Mouse (Mus musculus): ENCODE data around the gene Coq3. TPM values are rescaled to one million over a fixed set of nuclear protein-coding genes. Genes with fewer than 3 reads are reported as not detected.

Coq3 gene
- 16.3 and 17.3 TPM in 2 replicates for polyA plus RNA-seq (2016; fragmentation: Nextera tagmentation; extraction: Ambion mirVana)

DNA sequence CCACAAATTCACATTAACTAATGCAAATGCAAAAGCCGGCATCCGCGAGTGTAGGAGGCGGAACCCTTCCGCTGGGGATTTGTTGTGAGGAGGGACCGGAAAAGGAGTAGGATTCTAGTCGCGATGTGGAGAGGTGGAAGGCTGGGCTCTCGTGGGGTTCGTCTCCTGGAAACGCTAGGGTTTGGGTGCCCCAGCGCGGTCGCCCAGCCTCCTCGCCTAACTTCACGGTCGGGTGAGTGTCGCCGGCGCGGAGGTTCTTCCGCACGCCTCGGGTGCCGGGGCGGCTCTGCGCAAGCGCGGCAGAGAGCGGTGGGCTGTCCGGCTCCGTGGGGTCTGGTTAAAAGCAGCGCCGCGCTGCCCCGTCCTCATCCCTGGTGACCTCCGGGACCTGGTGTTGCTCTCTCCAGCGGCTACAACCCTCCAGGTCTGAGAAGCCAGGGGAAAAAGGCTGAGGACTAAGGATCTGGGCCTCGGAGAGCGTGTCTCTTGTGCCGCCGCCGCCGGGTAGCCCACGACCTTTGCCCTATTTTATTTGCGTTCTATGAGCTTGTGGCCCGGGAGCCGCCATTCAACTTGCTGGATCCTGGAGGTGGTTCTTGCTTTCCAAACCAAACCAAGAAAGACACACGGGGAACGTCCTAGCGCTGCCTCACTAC is at the start of gene Coq3:
Coq3 (plus strand) TSS at position 109 of the 656 bp plus-strand sequence.
- Histone ChIP-seq H3K9me3 (replicated peaks) (no peaks in the 10 kb centered on the region), H3K36me3 (peaks cover 14% of the 10 kb centered on the region), H3K27ac (ENCODE audit: poor library complexity, severe bottlenecking) (peak within 1 kb of the TSS; percentile 89), H3K4me3 (peak within 1 kb of the TSS; percentile 70), H3K4me2 (peak within 1 kb of the TSS; percentile 73), H3K27me3 (replicated peaks) (no peaks in the 10 kb centered on the region), H3K4me1 (replicated peaks) (no peaks in the 10 kb centered on the region), H3K9ac (peak within 1 kb of the TSS; percentile 79)
- under 1% methylated on average over 51 of the region's 51 CpGs for WGBS
- ATAC-seq (ENCODE audit: insufficient number of reproducible peaks, low FRiP score), result peak; percentile 87

DNA sequence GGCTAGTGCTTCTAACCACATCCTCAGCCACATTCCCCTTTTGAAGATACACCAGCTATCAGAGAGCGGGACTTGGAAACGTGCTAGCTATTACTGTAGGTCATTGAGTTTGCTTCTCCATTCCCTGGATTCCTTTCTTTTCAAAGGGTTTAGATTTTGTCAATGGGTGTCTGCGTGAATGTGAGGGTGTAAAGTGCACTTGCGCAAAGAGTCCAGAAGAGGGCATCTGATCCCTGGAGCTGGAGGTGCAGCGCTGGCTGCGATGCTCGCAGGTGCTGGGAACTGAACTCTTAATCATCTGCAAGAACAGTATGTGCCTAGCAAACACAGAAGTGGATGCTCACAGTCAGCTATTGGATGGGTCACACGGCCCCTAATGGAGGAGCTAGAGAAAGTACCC is 46.6 kb upstream of the Coq3 start:
- H3K4me3 ChIP-seq, result no peak overlapping the region
- H3K9me3 ChIP-seq (replicated peaks), result no peaks in the 10 kb centered on the region
- WGBS, result 93% methylated on average over 8 of the region's 8 CpGs
- no peaks in the 10 kb centered on the region for H3K4me1 ChIP-seq (replicated peaks)
- H3K4me2 ChIP-seq, result no peak overlapping the region
- H3K27ac ChIP-seq (ENCODE audit: poor library complexity, severe bottlenecking), result no peak overlapping the region
- no peak for ATAC-seq (ENCODE audit: insufficient number of reproducible peaks, low FRiP score)
- peaks cover 30% of the 10 kb centered on the region for H3K36me3 ChIP-seq
- H3K27me3 ChIP-seq (replicated peaks), result no peaks in the 10 kb centered on the region
- H3K9ac ChIP-seq, result no peak overlapping the region

GRCm38 (mm10) chr4:21847481-21848286 is 31.8 kb upstream of the Coq3 start, which contains the start of gene Pnisr:
Gene Pnisr, plus strand, starts transcription at chr4:21847583.
- 0% methylated on average over 50 of the region's 50 CpGs for WGBS
- H3K9ac ChIP-seq, result peak within 1 kb of the TSS; percentile 96
- peak; percentile 99 for ATAC-seq (ENCODE audit: insufficient number of reproducible peaks, low FRiP score)

GRCm38 (mm10) chr4:21848287-21848630 is 31.2 kb upstream of the Coq3 start:
- Histone ChIP-seq H3K27ac (ENCODE audit: poor library complexity, severe bottlenecking) (peak overlapping the region; percentile 99), H3K4me2 (peak overlapping the region; percentile 58), H3K27me3 (replicated peaks) (no peaks in the 10 kb centered on the region), H3K4me3 (peak overlapping the region; percentile 94), H3K9ac (peak overlapping the region; percentile 96), H3K36me3 (peaks cover 4% of the 10 kb centered on the region; the same call in 1 of the 2 replicates), H3K9me3 (replicated peaks) (no peaks in the 10 kb centered on the region), H3K4me1 (replicated peaks) (peaks cover 10% of the 10 kb centered on the region)
- WGBS, result under 1% methylated on average over 24 of the region's 24 CpGs
- ATAC-seq (ENCODE audit: insufficient number of reproducible peaks, low FRiP score), result peak; percentile 92

More at GRCm38 (mm10) chr4:21847481-21848286, 31.8 kb upstream of the Coq3 start, which contains the start of gene Pnisr:
- peak within 1 kb of the TSS; percentile 68 for H3K4me2 ChIP-seq
- H3K27ac ChIP-seq (ENCODE audit: poor library complexity, severe bottlenecking), result peak within 1 kb of the TSS; percentile 99
- no peaks in the 10 kb centered on the region for H3K27me3 ChIP-seq (replicated peaks)
- no peaks in the 10 kb centered on the region for H3K9me3 ChIP-seq (replicated peaks)
- H3K4me1 ChIP-seq (replicated peaks), result peaks cover 10% of the 10 kb centered on the region
- peak within 1 kb of the TSS; percentile 94 for H3K4me3 ChIP-seq
- H3K36me3 ChIP-seq, result peaks cover 4% of the 10 kb centered on the region; the same call in 1 of the 2 replicates

DNA sequence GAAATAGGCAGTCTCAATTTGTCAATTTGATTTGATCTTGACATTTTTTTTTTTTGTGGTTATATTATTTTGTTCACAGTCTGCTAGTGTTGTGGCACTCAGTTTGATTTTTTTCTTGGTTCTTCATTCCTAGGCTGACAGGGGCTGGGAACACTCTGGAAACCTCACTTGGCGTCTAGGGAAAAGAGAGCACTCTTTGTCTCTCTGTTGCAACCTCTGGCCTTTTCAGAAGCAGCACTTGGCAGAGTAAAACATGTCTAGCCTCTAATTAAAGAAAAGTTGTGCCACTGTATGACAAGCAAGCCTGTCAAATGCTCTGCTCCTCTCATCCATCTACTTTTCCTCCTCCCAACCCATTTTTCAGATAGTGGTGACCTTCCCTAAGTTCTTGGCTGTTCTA is 22.0 kb upstream of the Coq3 start:
- no peak overlapping the region for H3K4me3 ChIP-seq
- no peaks in the 10 kb centered on the region for H3K4me1 ChIP-seq (replicated peaks)
- no peaks in the 10 kb centered on the region for H3K27me3 ChIP-seq (replicated peaks)
- WGBS, result 83% methylated on average over 1 of the region's 1 CpGs
- H3K4me2 ChIP-seq, result no peak overlapping the region
- H3K27ac ChIP-seq (ENCODE audit: poor library complexity, severe bottlenecking), result no peak overlapping the region
- no peaks in the 10 kb centered on the region for H3K9me3 ChIP-seq (replicated peaks)
- peaks cover 59% of the 10 kb centered on the region for H3K36me3 ChIP-seq
- H3K9ac ChIP-seq, result no peak overlapping the region
- ATAC-seq (ENCODE audit: insufficient number of reproducible peaks, low FRiP score), result no peak

DNA sequence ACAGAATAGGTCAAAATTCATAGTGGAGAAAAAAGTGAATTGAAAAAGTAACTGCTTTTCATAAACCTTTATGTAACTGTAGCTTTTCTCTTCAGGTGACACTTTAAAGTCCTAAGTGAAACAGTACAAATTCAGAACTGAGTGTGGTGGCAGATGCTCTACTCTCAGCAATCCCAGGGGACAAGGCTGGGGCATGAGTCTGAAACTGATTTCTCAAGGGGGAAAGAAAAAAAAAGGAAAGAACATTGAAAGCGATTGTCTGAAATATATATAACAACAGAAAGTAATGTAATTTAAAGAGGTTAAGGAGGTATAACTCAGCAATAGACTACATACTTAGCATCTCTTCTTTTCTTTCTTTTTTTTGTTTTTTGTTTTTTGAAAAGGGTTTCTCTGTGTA is 14.2 kb upstream of the Coq3 start:
- no peak overlapping the region for H3K9ac ChIP-seq
- H3K4me3 ChIP-seq, result no peak overlapping the region
- no peak overlapping the region for H3K27ac ChIP-seq (ENCODE audit: poor library complexity, severe bottlenecking)
- no peak overlapping the region for H3K4me2 ChIP-seq
- ATAC-seq (ENCODE audit: insufficient number of reproducible peaks, low FRiP score), result no peak
- no peaks in the 10 kb centered on the region for H3K4me1 ChIP-seq (replicated peaks)
- 89% methylated on average over 1 of the region's 1 CpGs for WGBS
- no peaks in the 10 kb centered on the region for H3K9me3 ChIP-seq (replicated peaks)
- H3K36me3 ChIP-seq, result peaks cover 58% of the 10 kb centered on the region
- no peaks in the 10 kb centered on the region for H3K27me3 ChIP-seq (replicated peaks)

DNA sequence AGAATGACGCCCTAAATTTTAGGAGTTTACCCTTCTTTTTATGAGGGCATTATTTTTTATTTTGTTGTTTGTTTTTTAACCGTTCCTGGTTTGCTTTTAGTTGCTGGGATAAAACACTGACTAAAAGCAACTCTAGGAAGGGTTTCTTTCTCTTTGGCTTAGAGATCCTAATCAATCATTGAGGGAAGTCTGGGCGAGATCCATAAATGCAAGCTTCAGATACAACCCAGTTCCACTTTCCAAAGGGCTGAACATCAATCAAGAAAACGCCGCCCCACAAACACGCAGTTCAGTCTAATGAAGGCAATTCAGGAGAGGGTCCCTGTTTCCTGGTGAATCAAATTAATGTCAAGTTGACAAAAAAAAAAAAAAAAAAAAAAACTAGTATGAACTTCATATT is 697 bp upstream of the Coq3 start:
- 36% methylated on average over 6 of the region's 6 CpGs for WGBS

DNA sequence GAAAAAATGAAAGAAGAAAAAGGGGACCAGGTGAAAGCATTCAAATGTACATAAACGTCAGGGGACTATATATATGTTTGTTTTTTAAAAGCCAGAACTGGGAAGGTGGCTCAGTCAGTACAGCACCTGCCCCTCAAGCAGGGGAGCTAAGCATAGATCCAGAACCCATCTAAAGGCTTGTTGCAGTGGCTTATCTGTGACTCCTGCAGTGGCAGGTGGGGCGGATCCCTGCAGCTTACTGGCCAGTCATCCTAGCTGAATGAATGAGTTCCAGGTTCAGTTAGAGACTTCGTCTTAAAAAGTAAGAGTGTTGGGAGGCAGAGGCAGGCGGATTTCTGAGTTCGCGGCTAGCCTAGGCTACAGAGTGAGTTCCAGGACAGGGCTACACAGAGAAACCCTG is 3.3 kb downstream of the Coq3 start:
- 86% methylated on average over 6 of the region's 6 CpGs for WGBS
- H3K36me3 ChIP-seq, result no peaks in the 10 kb centered on the region
- no peak for ATAC-seq (ENCODE audit: insufficient number of reproducible peaks, low FRiP score)
- H3K9me3 ChIP-seq (replicated peaks), result no peaks in the 10 kb centered on the region
- H3K4me3 ChIP-seq, result no peak overlapping the region
- H3K27ac ChIP-seq (ENCODE audit: poor library complexity, severe bottlenecking), result no peak overlapping the region
- no peaks in the 10 kb centered on the region for H3K27me3 ChIP-seq (replicated peaks)
- no peaks in the 10 kb centered on the region for H3K4me1 ChIP-seq (replicated peaks)
- H3K9ac ChIP-seq, result no peak overlapping the region
- H3K4me2 ChIP-seq, result no peak overlapping the region

More for the DNA sequence above, 697 bp upstream of the Coq3 start:
- Histone ChIP-seq H3K27ac (ENCODE audit: poor library complexity, severe bottlenecking) (no peak overlapping the region), H3K4me3 (no peak overlapping the region; the same call in 1 of the 2 replicates), H3K4me2 (peak overlapping the region; percentile 73), H3K4me1 (replicated peaks) (no peaks in the 10 kb centered on the region), H3K9ac (no peak overlapping the region; the same call in 1 of the 2 replicates), H3K36me3 (peaks cover 20% of the 10 kb centered on the region), H3K9me3 (replicated peaks) (no peaks in the 10 kb centered on the region), H3K27me3 (replicated peaks) (no peaks in the 10 kb centered on the region)
- no peak for ATAC-seq (ENCODE audit: insufficient number of reproducible peaks, low FRiP score)

DNA sequence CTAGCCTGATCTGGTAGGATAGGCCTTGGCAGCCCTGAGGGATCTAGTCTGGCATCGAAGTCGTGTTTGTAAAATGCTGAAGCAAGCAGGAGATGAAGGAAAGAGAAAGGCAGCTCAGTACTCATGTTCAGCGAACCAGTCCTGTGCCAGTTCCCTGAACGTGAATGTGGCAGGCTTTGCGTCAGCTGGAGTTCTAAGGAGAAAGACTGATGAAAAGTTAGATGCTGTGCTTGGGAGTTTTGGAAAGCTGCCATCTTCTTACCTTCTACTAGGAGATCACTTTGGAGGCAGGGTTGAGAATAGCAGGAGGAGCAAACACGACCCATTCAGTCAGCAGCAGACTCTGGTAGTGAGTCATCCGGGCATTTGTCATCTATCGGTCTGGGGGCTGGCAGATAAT is 6.4 kb downstream of the Coq3 start:
- Histone ChIP-seq H3K4me3 (no peak overlapping the region), H3K27ac (ENCODE audit: poor library complexity, severe bottlenecking) (no peak overlapping the region), H3K27me3 (replicated peaks) (no peaks in the 10 kb centered on the region), H3K9me3 (replicated peaks) (no peaks in the 10 kb centered on the region), H3K36me3 (no peaks in the 10 kb centered on the region), H3K9ac (no peak overlapping the region), H3K4me1 (replicated peaks) (no peaks in the 10 kb centered on the region), H3K4me2 (no peak overlapping the region)
- 76% methylated on average over 8 of the region's 8 CpGs for WGBS
- no peak for ATAC-seq (ENCODE audit: insufficient number of reproducible peaks, low FRiP score)

DNA sequence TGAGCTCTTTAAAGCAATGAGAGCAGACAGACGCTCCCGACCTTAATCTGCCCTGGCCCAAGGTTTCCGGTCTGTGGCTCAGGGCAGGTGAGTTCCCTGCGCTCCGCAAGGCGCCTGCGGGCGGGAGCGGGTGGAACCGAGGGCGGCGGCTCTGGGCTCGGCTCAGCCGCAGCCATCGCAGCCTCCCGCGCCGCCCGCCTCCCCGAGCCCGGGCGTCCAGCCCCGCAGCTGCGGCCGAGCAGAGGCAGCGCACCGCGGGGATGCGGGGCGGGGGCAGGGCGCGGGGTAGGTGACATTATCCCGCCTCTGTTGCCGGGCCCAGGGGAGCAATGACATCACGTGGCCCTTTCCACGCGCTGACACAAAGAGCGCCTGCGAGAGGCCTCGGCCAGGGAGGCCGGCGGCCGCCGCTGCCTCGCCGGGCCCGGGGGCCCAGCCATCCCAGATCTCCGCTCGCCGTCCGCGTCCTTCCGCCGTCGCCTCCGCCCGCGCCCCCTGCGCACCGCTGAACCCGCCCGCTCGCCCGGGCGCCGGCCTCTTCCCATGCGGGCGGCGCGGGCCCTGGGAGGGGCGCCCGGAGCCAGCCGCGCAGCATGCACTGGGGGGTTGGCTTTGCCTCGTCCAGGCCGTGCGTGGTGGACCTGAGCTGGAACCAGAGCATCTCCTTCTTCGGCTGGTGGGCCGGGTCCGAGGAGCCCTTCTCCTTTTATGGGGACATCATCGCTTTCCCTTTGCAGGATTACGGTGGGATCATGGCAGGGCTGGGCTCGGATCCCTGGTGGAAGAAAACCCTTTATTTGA is 51.7 kb downstream of the Coq3 start, which contains the start of gene Faxc:
Faxc (plus strand) TSS at position 359 of the 801 bp plus-strand sequence.
- peak; percentile 88 for ATAC-seq (ENCODE audit: insufficient number of reproducible peaks, low FRiP score)
- Histone ChIP-seq H3K4me1 (replicated peaks) (no peaks in the 10 kb centered on the region), H3K36me3 (no peaks in the 10 kb centered on the region), H3K4me2 (peak within 1 kb of the TSS; percentile 89), H3K4me3 (peak within 1 kb of the TSS; percentile 72), H3K27ac (ENCODE audit: poor library complexity, severe bottlenecking) (peak within 1 kb of the TSS; percentile 12), H3K9ac (peak within 1 kb of the TSS; percentile 82), H3K27me3 (replicated peaks) (no peaks in the 10 kb centered on the region; the same call in 1 of the 2 replicates), H3K9me3 (replicated peaks) (no peaks in the 10 kb centered on the region)
- WGBS, result under 1% methylated on average over 69 of the region's 83 CpGs
